Mouse (Mus musculus) embryonic fibroblast, embryonic 13.5 days (primary cell): Measurements from ENCODE around the gene Myh7b.

Source experiments
- CTCF ChIP-seq: IDR thresholded peaks from 2 replicates; pipeline ENCODE4 v1.5.1; 2011; ENCODE audit warnings: mild to moderate bottlenecking, control low read depth, low read length, moderate library complexity, borderline replicate concordance; ENCODE audit not compliant: insufficient read depth
- POLR2A ChIP-seq: IDR thresholded peaks from 2 replicates; pipeline ENCODE4 v1.6.1; 2011; ENCODE audit warnings: low read depth, mild to moderate bottlenecking, control low read depth, low read length, moderate library complexity

GRCm38 (mm10) chr2:155662390-155662789, 51.4 kb downstream of the Myh7b start:
- TF ChIP-seq CTCF (no peak), POLR2A (no peak)
